Mouse (Mus musculus) embryonic fibroblast, embryonic 13.5 days (primary cell): ENCODE data around the gene Ier5.

Experiments used
- CTCF ChIP-seq: IDR thresholded peaks from 2 replicates; pipeline ENCODE4 v1.5.1; 2011; ENCODE audit warnings: mild to moderate bottlenecking, control low read depth, low read length, moderate library complexity, borderline replicate concordance; ENCODE audit not compliant: insufficient read depth
- POLR2A ChIP-seq: IDR thresholded peaks from 2 replicates; pipeline ENCODE4 v1.6.1; 2011; ENCODE audit warnings: low read depth, mild to moderate bottlenecking, control low read depth, low read length, moderate library complexity

- TF ChIP-seq POLR2A (no peak), CTCF (no peak)
These were observed 46.2 kb upstream of the Ier5 start for GRCm38 (mm10) chr1:155145620-155146019.
